Mouse (Mus musculus) frontal cortex, postnatal 25 days (tissue): Measurements from ENCODE around the gene Trio.

Experiments
- DNase-seq, 2 experiments: peaks; one replicate each; pipeline ENCODE4 v3.0.0; 2022; ENCODE audit warnings: low spot score in 2 of 2

The Trio gene

GRCm38 (mm10) chr15:28037651-28038050, 12.0 kb upstream of the Trio start:
- no peak for DNase-seq

GRCm38 (mm10) chr15:28035601-28036000, 10.0 kb upstream of the Trio start:
- no peak for DNase-seq

DNA sequence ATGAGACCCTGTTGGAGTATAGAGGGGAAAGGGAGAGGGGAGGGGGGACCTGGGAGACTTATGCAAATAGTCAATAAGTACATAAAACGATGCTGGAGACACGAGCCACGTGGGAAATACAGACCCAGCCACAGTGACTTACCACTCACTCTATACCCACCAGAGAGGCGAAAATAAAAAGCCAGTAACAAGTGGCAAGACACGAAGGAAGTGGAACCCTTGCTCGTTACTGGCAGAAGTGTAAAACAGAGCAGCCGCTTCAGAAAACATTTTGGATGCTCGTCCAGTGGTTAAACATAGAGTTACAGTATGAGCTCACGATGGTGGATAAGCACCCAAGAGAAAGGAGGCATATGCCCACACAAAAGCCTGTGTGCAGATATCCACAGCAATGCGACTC, 9.0 kb upstream of the Trio start:
- no peak for DNase-seq

DNA sequence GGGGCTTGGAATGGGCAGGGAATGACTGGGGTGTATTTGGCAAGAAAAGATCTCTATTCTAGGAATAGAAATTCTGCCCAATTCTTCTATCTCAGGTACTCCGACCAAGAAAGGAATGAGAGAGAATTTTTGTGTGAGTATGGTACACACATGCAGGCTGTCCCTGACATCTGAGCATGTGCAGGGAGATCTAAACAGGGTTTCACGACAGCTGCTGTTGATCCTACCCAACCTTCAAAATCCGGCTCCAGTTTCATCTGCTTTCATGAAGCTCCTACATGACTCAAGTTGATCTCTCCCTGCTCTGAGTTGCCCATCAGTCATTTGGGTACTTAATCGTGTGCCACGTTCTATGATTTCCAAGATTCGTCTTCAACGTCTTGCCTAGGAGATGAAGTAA, 3.7 kb upstream of the Trio start:
- DNase-seq = no peak

DNA sequence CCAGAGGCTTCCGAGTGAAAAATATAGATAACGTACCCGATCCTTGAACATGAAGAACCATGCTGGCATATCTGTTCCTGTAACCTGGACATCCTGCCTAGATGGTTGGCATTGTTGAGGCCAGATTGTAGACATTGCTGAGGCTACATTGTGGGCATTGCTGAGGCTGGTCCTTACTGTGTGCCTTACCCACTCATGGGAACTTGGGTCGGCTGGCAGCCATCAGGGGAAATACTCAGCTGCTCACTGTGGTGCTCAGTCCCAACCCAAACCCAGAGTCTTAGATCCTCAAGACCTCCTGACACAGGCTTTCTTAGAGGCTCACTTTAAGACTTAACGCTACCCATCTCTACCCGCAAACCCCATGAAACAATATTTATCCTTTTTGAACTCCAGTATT, 2.9 kb upstream of the Trio start:
- DNase-seq = no peak

DNA sequence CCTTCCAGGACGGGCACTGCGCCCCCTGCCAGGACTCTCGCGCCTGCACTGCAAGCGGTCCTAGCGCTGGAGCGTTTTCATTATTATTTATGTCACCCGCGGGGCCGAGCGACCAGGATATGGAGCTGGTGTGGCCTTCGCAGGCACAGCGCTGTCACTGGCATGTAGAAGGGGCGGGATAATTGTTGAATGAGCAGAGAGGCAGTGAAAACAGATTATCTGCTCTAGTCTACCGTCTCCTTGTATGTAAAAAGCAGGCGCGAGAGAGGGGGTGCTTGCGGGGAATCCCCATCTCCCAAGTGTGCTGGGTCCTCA, 476 bp upstream of the Trio start:
- DNase-seq = no peak

GRCm38 (mm10) chr15:28024965-28025338, 696 bp downstream of the Trio start:
- DNase-seq = peak; percentile 29 to 32

DNA sequence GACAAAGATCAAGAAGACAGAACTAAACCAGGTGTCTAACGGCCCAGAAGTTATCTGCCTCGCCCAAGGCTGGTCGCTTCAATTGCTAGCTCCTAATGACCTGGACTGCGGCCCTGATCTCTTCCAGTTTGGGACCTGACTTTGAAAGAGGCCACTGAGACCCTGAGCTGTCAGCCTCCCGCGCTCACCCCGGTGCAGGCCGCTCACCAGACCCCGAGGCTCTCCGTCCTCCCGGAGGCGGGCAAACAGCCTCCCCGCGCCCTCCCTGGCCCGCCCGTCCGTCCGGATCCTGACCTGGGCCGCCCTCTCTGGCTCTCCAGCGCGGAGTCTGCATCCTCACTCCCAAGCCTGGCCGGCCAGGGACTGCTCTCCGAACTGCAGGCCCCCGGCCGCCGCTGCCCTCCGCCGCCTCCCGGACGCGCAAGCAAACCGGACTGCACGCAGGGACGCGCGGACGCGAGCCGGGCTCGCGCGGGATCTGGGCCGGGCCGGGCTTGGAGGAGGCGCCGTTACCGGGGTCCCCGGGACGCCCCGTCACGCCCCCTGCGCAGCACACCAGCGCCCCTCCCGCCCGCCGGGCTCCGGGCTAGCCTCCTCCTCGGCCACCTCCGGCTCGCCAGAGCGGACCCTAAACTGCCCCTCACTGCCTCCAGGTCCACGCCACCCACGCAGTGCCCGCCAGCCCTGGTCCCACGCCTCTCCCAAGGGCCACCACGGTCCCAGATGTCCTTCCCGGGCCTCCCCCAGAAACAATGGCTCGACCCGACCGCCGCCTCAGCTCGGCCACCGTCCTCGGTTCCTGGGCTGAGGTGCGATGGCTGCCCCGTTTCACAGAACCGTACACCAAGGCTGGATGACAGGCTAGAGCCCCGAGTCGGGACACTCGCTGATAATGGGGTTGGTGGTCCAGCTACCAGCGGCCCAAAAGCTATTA, 1.4 kb downstream of the Trio start:
- DNase-seq = peak; percentile 32 to 46

DNA sequence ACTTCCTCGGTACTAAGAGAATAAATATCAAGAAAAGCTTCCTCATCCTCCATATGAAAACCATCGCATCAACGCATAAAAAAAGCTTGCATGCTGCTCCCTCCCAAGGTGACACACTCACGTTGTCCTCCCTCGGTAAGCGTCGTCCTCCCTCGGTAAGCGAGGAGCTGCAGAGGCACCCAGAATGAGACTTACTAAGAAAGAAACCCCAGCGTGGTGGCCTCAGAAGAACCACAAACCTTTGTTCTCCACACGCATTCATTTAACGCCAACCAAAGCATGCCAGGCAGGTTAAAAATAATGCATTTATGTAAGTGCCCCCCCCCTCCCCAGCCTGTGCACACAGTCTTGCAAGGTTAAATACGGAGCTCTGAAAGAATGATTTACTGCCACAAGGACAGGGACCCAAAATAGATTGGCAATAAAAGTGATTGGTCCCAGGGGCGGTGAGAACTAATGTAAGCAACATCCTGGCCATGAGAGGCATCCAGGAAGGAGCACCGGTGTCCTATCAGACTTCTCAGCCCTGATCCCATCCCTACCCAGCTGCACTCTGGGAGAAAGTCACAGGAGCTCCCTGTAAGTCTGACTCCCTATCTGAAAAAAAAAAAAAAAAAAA, 3.9 kb downstream of the Trio start:
- DNase-seq = no peak

GRCm38 (mm10) chr15:28019393-28020070, 6.1 kb downstream of the Trio start:
- no peak for DNase-seq

DNA sequence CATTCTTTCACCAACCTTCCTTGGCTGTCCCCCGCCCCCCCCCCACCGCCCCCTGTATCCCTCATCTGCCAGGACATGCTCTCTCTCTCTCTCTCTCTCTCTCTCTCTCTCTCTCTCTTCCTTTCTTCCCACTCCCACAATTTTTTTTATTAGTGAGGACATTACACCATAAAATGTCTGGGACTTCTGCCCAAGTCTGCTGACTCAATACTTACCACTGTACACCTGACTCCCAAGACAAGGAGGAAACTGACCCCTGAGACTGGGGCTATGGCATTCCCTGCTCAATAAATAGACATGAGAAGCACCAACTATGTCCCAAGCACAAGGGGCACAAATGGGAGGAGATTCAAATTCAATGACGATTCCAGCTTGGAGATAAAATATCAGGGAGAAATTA, 18.1 kb downstream of the Trio start:
- no peak for DNase-seq

GRCm38 (mm10) chr15:28004192-28004767, 21.4 kb downstream of the Trio start:
- DNase-seq = no peak

DNA sequence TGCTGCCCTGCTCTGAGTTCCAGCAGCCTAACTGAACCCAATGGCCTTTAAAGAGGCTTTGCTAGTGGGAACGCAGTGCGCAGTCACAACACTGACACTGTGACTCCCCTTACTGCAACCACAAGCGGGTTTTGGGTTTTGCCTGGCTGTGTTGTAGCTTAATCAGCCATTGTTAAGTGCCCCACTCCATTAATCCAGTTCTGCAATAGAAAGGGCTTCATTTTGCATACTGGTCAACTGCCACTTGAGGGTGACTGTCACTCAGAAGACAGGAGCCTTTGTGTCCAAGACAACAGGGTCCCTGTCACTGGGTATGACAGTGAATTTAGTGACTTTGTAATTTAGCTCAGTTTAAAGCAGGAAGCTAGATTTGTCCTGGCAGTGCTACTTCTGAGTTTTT, 23.1 kb downstream of the Trio start:
- DNase-seq = no peak

GRCm38 (mm10) chr15:28001299-28001698, 24.3 kb downstream of the Trio start:
- no peak for DNase-seq

DNA sequence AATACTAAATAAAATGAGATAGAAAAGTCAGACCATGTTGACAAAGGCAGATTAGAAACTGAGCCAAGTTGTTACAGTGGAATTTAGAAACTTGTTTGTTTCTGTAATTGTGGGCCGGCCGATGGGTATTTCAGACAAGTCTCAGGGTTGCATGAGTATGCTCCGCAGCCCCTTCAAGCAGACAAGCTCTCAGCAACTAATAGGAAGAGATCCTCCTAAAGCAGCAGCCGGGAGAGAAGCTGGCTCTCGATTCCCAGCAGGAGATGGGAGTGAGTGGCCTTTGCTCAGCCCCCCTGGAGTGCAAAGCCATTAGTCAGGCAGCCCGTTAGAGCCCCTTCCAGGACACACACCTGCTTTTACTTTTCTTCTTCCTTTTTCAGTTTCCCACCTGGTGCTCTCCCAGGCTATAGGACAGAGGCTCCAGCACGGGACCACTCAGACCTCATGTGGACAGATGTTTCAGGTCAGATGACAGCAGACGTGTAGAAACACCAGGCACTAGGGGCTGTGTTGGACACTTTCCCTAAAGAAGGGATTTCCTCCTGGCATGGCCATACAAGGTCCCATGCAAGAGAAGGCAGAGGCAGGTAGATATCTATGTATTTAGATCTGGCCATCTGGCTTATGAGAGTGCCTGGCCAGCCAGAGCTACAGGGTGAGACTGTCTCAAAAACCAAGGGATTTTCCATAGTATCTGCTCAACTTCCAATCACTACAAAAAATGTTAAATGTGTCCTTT, 26.9 kb downstream of the Trio start:
- no peak for DNase-seq

DNA sequence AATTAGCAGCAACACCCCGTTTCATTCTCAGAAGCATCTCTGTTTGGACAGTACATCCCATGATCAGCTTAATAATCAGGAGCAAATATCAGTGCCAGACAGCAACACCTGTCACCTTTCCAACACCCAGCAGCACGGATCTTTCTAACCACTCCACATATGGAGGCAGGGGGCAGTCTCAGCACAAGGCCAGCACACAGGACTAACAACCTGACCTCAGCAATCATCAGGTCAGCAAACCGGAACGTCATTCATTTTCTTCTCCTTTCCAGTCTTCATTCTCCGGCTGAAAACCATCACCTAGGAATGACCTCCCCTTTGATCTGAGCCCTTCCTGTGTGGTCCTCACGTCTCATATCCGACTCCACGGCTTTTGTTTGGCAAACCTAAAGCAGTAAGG, 27.7 kb downstream of the Trio start:
- no peak for DNase-seq

GRCm38 (mm10) chr15:27997391-27997841, 28.2 kb downstream of the Trio start:
- DNase-seq = no peak

DNA sequence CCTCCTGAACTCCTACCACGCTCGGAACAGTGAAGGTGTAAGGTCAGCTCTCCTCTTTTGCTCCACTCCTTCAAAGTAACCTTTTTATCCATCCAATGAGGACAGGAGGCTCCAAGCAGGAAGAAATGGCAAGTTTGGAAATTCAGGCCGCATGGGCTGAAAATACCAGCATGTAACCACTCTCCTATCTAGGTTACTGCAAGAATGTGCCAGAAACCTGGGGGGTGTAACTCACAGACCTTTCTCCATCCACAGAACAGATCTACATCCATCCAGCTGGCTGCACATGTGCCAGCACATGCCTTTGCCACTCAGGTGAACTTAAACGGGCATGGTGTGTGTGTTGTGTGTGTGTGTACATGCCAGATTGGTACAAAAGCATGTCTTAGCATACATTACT, 28.9 kb downstream of the Trio start:
- no peak for DNase-seq

DNA sequence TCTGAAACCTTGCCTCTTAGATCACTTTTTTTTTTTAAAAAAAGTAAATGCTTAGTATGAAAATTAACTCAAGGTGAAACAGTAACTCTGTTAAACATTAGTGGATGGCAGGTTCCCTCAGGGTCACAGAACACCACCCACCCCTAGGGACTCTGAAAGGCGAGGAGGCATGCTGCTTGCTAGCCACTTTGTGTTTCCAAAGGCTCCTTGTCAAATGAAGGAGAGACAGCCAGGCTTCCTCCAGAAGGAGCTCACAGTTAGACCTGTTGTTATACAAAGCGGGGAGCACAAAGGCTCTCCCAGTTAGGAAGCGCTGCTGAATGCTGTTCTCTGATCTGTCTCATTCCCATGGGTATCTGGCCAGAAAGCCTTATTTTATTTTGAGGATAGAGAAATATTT, 30.2 kb downstream of the Trio start:
- DNase-seq = no peak

DNA sequence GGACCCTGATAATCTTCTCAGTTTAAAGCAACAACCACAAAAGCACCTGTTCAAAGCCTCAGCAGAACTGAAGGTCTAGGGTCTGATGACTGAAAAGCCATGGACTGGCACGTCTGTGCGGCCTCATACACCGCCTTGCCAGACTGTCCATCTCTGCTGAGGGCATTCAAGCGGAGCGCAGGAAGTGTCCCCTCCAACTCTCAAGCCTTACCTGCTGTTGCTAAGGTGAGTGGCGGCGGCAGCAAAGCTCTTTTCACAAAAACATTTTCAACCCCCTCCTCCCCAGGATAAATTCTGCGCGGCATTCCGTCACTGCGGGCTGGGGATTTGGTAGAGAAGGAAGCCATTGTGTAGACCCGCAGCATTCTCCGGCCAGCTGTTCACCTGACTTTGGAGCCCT, 30.8 kb downstream of the Trio start:
- DNase-seq = no peak

DNA sequence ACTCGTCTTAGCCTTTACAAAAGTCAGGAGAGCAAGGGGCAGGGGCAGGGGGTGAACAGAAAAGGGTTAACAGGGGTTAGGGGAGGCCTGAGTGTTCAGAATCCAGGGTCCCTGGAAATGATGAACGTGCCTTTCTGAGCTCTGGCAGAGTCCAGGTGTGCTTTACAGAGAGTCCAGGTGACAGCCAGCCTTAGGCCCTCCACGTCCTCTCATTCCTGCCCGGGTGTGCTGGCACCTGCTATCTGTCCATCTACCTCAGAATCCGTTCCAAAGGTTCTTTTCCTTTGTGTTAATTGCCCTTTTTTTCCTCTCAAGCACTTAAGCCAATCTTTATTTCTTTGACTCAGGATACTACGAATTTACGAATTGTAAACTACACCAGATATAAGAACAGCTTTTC, 32.1 kb downstream of the Trio start:
- no peak for DNase-seq

GRCm38 (mm10) chr15:27992596-27992995, 33.1 kb downstream of the Trio start:
- DNase-seq = no peak
